Mouse (Mus musculus): ENCODE measurements around the gene Tia1.
A peak's percentile ranks its signal among the peaks of the same experiment; 100 is the strongest.
"Not testable (repeated sequence)": the region's sequence is repeated elsewhere in the genome, so short reads cannot be mapped to it uniquely, and the experiment has no call there.

The Tia1 gene

GRCm38 (mm10) chr6:86404100-86404861 is at the start of gene Tia1:
Tia1 (plus strand) TSS chr6:86404219.
- DNase-seq = peak; percentile 96

GRCm38 (mm10) chr6:86354948-86355347 is 49.1 kb upstream of the Tia1 start:
- no peak for DNase-seq

- DNase-seq = peak in 1 of 2 experiments; percentile 45
These were observed 47.1 kb upstream of the Tia1 start for GRCm38 (mm10) chr6:86356956-86357355.

GRCm38 (mm10) chr6:86360691-86361090 is 43.3 kb upstream of the Tia1 start:
- no peak for DNase-seq

GRCm38 (mm10) chr6:86361373-86361772 is 42.6 kb upstream of the Tia1 start:
- no peak for DNase-seq

GRCm38 (mm10) chr6:86364442-86365141 is 39.4 kb upstream of the Tia1 start:
- DNase-seq = peak; percentile 28 to 65

DNA sequence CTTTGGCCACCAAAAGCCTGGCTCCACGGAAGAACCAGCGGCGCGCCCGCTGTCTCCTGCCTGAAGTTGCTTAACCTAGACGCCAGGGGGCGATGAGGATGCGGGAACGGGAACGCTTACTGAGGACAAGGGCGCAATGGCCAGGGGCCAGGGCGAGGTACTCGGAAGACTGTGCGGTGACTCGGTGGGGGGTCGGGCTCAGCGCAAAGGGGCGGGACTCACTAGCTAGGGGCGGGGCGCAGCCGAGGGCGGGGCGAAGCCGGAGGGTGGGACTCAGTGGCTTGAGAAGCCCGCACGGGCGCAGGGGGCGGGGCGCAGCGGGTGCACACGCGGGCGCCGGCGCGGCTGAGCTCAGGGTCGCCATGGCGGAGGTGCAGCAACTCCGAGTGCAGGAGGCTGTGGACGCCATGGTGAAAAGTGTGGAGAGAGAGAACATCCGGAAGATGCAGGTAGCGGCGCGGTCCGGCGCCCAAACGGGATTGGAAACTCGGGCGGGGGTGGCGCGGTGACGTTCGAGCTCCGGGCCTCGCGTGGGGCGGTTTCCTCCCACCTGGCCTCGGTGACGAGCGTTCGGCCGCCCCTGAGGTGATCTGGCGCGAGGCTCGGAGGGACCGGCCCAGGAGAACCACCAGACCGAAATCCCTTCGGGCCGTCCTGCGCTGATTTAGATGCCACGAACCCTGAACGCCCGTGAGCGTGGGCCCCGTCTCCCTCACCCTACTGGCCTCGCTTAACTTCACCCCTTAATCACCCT is 38.5 kb upstream of the Tia1 start, which contains the start of gene Fam136a:
Gene Fam136a, plus strand, starts transcription at position 276 of the 754 bp plus-strand sequence.
- DNase-seq = peak; percentile 90 to 92

DNA sequence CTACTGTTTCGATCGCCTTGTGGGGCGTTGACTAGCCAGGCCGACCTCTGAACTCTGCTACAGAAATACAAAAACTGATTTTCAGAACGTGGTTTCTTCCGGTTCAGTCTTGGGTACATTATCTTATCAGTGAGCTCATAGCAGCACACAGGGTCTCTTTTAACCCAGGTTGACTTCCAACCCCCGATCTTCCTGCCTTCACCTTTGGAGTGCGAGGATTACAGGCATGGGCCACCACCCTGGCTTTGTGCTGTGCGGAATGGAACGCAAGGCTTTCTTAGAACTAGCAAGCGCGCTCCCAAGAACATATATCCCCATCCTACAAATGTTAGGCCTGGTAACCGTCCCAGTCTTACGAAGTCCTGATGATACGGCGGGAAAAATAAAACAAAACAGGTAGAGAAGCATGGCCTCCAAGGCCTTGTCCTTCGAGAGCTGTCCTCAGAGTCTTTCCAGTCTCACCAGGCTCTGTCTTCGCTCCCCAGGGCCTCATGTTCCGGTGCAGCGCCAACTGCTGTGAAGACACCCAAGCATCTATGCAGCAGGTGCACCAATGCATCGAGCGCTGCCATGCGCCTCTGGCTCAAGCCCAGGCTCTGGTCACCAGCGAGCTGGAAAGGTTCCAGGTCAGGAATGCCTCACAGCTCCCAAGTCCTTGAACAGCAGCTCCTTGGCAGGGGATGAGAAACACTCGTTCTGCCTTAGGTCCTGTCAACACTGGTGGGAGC is 37.7 kb upstream of the Tia1 start:
- DNase-seq = peak in 1 of 2 experiments; percentile 26

DNA sequence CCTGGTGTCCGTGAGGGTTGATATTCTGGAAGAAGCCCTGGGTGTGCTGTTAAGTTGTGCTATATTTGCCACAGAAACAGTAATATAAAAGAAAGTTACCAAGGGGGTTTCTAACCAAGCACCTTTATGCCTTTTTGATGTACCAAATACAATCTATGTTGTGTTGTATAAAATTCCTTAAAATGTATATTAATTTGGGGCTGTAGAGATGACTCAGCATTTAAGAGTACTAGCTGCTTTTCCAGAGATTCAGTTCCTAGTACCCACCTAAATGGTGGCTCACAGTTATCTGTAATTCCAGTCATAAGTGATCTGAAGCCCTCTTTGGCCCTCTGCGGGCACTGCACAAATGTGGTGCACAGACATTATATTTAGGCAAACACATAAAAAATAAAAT is 37.2 kb upstream of the Tia1 start:
- DNase-seq = no peak

DNA sequence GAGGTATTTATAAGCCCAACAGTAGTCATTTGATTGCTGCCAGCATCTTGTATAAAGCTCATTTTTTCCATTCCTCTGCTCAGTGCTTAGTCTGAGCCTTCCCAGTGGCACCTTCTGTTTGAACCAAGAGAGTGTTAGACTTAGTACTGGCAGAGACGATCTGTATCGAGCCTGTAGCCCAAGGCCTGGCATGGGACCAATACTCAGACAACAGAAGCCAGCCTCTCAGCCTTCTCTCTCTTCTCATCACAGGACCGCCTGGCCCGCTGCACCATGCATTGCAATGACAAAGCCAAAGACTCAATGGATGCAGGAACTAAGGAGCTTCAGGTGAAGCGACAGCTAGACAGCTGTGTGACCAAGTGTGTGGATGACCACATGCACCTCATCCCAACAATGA is 35.5 kb upstream of the Tia1 start:
- no peak for DNase-seq

DNA sequence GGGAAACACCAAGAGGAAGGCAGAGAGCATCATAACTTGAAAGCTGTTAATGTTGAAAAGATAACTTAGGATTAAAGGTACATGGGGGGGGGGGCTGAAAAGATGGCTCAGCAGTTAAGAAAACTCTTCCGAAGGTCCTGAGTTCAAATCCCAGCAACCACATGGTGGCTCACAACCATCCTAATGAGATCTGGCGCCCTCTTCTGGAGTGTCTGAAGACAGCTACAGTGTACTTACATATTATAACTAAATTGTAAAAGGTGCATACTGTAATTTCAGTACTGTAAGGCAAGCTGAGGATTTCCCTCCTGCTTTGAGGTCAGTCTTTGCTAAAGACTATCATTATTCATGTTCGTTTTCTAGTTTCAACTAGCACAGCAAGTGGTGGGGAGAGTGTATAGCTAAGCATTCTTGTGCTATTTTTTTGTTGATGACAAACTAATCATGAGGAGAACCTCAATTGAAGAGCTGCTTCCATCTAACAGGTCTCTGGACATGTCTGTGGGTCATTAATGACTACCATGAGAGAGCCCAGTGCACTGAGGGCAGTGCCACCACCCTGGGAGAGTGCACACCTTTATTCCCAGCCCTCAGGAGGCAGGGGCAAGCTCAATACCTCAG is 33.8 kb upstream of the Tia1 start:
- DNase-seq = no peak

- DNase-seq = peak in 1 of 2 experiments; percentile 17
These were observed 33.2 kb upstream of the Tia1 start, which contains the start of gene Snrpg for GRCm38 (mm10) chr6:86370764-86371339. Snrpg (plus strand) TSS chr6:86371304.

- peak; percentile 90 to 93 for DNase-seq
These were observed 32.6 kb upstream of the Tia1 start for GRCm38 (mm10) chr6:86371340-86371911.

DNA sequence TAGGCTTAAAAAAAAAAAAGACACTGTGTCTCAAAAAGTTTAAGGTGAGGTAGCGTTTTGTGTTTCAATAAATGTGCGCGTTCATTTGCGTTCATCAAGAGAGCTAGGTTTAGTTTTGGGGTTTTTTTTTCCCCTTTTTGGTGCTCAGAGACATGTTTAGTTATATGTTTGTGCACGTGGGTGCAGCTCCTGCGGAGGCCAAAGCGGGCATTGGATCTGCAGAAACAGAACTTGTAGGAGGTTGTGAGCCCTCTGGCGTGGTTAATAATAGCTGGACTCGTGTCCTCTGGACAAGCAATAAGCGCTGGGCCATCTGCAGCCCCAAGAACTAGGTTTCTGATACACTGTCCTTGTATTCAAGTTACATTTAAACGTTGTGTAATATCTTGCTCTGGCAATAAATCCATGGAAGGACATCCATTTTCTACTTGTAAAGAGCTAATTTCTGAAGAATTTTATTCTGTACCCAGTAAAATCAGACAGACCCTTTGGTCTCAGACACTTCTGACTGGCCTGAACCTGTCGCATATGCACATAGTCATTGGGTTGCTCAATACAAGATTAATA is 32.0 kb upstream of the Tia1 start:
- no peak for DNase-seq

DNA sequence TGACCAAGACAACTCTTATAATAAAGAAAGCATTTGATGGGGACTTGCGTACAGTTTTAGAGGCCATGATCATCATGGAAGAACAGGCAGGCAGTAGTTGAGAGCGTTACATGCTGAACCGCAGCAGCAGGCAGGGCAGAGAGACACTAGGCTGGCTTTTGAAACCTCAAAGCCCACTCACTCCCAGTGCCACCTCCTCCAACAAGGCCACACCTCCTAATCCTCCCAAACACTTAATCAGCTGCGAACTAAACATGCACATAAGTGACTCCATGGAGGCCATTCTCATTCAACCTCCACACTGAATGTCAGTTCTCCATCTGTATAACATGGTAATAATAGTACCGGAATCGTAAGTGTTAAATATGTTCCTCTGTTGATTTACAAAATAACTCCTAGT is 30.5 kb upstream of the Tia1 start:
- DNase-seq = no peak

DNA sequence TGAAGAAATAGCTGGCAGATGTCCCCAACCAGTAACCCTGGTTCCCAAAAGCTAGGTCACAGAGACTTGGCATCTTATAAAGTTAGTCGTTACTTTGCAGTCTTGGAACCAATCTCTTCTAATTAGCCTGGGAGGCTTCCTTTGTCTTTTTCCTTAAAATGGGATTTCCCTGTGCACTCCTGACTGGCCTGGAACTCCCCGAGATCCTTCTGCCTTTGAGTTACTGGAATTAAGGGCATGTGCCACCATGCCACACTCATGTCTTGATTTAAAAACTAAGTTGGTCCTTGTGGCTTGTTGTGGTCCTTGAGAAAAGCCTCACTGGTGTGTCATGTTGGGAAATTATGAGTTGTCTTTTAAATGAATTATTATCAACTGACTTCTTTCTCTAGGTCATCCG is 25.7 kb upstream of the Tia1 start:
- DNase-seq = no peak

DNA sequence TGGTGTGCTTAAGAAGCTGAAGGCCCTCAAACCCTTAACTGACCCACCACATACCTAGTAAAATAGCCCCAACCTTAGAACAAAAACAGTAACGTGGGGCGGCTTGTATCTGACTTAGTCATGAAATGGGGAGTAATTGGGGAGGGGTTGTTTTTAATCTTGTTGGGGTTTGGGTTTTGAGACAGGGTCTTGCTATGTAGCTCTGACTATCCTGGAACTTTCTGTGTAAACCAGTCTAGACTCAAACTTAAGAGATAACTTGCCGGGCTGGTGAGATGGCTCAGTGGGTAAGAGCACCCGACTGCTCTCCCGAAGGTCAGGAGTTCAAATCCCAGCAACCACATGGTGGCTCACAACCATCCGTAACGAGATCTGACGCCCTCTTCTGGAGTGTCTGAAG is 23.9 kb upstream of the Tia1 start:
- not testable (repeated sequence) for DNase-seq

- no peak for DNase-seq
These were observed 21.5 kb upstream of the Tia1 start for GRCm38 (mm10) chr6:86382551-86382950.

GRCm38 (mm10) chr6:86383370-86383769 is 20.6 kb upstream of the Tia1 start:
- DNase-seq = no peak

GRCm38 (mm10) chr6:86384692-86385091 is 19.3 kb upstream of the Tia1 start:
- no peak for DNase-seq

Measured in thymus, adult 18-20 months (tissue).